Mouse (Mus musculus) kidney, postnatal 4 days (tissue): ENCODE measurements at regions not wholly inside any gene's neighbourhood (a gene's known extent, or its start where the extent isn't known, plus 50 kb on each side); places are given as distances from the start of the nearest gene placed in this dataset.

Experiments
- DNase-seq, 2 experiments: peaks; one replicate each; pipeline ENCODE4 v3.0.0; 2021; ENCODE audit warnings: mixed read lengths in 2 of 2

- DNase-seq = no peak
Measured at GRCm38 (mm10) chr11:109039060-109039791, 104.9 kb downstream of the E030025P04Rik start.

- no peak for DNase-seq
Measured at GRCm38 (mm10) chr11:109038136-109038535, 106.0 kb downstream of the E030025P04Rik start.

- DNase-seq = no peak
Measured at GRCm38 (mm10) chr11:109034596-109034995, 109.6 kb downstream of the E030025P04Rik start.

- DNase-seq = no peak
Measured at GRCm38 (mm10) chr11:109034072-109034471, 110.1 kb downstream of the E030025P04Rik start.

- DNase-seq = no peak
Measured at GRCm38 (mm10) chr11:109032729-109033128, 111.4 kb downstream of the E030025P04Rik start.

- peak; percentile 72 to 74 for DNase-seq
Measured at GRCm38 (mm10) chr11:109030486-109030885, 110.3 kb downstream of the Axin2 start.

GRCm38 (mm10) chr11:109029894-109030293 lies 109.7 kb downstream of the Axin2 start:
- no peak for DNase-seq

GRCm38 (mm10) chr11:109014806-109015205 lies 94.7 kb downstream of the Axin2 start:
- DNase-seq = no peak

GRCm38 (mm10) chr11:109011161-109011560 lies 91.0 kb downstream of the Axin2 start:
- no peak for DNase-seq

- no peak for DNase-seq
Measured at GRCm38 (mm10) chr11:109008872-109009271, 88.7 kb downstream of the Axin2 start.

GRCm38 (mm10) chr11:109005681-109006080 lies 85.5 kb downstream of the Axin2 start:
- peak; percentile 9 to 28 for DNase-seq
